Mouse (Mus musculus): ENCODE measurements around the gene Gm10643.

Gm10643 gene

DNA sequence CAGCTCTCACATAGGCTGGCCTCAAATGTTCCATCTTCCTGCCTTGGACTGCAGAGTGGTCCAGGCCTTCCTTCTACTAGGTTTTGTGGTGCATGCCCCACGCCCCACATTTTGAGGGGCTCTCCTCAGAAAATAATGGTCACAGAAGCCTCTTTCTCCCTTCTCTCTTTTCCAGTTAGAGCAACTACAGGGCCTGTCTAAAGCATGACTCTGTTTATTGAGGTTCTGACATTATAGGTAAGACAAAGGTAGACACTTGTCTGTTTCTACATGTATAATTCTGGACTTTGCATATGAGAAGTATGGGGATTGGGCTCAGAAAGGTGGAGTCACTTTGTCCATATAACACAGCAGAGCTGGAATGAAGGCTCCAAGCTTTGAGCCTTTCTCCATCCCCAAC lies at the start of gene Gm10643:
Gene Gm10643, minus strand, starts transcription at position 101 of the 400 bp plus-strand sequence.
- DNase-seq: peak; percentile 27

DNA sequence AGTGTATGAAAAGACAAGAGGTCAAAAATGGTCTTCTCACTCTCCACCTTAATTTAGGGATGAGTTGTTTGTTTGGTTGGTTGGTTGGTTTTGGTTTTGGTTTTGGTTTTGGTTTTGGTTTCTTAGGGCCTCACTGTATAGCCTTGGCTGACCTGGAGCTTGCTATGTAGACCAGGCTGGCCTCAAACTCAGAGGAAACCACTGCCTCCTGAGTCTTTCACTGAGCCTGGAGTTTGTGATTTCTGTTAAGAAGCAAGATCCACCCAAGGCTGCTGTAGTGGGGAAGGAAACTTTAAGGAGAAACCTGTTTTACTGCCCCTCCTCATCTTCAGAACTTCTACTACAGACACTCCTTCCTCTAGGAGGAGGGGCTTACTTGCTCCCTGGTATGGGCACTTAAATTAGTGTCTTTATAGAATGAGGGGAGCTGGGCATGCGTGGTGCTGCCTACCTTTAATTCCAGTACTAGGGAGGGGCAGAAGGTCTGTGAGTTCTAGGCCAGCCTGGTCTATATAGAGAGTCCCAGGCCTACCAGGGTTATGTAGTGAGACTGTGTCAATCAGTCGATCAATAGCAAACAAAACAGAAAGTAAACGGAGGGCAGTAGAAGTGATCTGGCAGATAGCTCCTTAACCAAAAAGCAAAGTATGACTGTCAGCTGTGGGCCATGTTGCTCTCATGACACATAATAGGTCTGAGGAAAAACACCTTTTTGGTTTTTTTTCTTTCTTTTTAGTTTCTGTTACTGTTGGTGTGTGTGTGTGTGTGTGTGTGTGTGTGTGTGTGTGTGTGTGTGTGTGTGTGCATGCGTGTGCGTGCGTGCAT lies 41.5 kb upstream of the Gm10643 start:
- DNase-seq: no peak

GRCm38 (mm10) chr8:84105676-84106075 lies 40.7 kb upstream of the Gm10643 start:
- DNase-seq: no peak

GRCm38 (mm10) chr8:84104697-84105609 lies 40.0 kb upstream of the Gm10643 start, which contains the start of gene Dcaf15:
Dcaf15 (minus strand) TSS chr8:84104768.
- peak; percentile 100 for DNase-seq

DNA sequence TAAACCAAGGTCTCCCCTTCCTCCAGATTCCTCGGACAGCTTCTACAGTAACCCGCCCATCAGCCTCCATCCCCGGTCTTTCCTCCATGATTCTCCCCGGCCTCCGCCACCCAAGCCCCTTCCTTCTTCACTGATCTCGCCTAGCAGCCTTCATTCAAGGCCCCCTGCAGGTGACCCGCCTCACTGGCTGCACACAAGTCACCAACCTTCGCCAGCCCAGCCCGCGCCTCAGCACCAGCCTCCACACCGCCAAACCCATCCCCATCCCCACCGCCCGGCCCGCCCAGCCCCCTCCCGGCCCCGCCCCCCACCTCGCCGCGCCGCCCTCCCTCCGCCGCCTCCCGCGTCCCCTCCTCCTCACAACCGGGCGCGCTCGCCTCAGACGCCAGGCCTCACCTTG lies 39.3 kb upstream of the Gm10643 start:
- DNase-seq: peak; percentile 66

GRCm38 (mm10) chr8:84103601-84104000 lies 38.7 kb upstream of the Gm10643 start:
- DNase-seq: peak; percentile 58

- no peak for DNase-seq
Observed at GRCm38 (mm10) chr8:84101476-84102270, 36.7 kb upstream of the Gm10643 start.

DNA sequence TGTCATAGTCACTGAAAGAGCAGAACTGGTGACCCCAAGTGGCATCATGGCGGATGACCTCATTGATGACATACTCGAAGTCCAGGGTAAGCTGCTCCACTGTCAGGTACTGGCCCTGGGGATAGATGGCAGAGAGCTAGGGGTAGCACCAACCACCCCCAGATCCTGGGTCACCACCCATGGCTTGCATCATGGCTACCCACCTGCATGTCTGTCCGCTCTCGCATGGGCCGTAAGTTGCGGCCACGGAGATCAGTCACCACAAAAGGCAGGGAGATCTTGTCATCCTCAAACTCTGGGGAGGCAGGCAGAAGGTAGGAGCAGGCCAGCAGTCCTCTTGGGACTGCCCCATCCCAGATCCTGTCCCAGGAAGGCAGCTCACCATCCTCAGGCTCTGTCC lies 33.4 kb upstream of the Gm10643 start:
- DNase-seq: no peak

DNA sequence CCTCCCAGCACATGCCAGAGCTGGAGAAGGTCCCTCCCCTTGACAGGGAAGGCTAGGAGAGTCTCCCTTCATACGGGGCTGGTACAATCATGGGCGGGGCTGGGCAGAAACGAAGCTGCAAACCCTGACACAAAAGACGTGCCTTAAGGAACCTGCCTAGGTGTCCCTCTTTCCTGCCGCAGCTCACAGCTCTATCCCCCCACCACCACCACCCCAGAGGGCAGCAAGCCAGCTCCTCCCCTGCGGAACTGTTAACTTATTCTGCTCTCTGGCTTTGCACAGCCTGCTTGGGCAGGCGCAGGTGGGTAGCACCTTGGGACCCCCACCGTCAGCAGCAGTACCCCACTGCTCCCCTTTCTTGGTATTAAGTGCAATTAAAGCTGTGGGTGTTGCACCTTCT lies 31.1 kb upstream of the Gm10643 start:
- DNase-seq: no peak

- DNase-seq: no peak
Observed at GRCm38 (mm10) chr8:84090585-84090984, 25.6 kb upstream of the Gm10643 start.

- DNase-seq: no peak
Observed at GRCm38 (mm10) chr8:84089277-84089676, 24.3 kb upstream of the Gm10643 start.

DNA sequence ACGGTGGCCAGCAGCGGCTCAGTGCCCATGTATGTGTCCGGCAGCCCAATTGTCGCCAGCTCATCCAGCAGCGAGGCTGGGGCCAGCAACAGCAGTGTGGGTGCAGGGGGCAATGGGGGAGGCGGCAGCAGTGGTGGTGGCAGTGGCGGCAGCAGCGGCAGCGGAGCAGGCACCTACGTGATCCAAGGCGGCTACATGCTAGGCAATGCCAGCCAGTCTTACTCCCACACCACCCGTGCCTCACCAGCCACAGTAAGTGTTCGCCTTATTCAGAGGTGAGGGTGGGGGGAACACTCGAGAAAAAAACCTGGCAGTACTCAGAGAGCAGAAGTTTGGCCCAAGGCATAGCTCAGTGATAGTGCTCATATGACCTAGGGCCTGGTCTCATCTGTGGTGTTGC lies 22.9 kb upstream of the Gm10643 start:
- DNase-seq: no peak

DNA sequence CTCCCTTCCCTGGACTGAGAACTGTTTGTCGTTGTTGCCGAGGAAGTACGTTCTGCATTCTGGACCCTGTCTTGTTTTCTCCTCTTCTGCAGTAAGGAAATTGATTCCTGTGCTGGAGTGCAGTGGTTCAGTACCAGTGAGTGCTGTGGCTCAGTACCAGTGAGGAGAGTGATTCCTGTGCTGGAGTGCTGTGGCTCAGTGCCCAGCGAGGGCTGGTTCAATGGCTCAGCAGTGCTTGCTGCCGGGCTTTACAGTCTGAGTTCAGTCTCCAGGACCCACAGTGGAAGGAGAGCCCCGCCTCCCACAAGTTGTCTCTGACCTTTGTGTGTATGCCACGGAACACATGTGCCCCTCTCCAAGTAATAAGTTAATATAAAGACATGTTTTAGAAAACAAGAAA lies 22.2 kb upstream of the Gm10643 start:
- no peak for DNase-seq

DNA sequence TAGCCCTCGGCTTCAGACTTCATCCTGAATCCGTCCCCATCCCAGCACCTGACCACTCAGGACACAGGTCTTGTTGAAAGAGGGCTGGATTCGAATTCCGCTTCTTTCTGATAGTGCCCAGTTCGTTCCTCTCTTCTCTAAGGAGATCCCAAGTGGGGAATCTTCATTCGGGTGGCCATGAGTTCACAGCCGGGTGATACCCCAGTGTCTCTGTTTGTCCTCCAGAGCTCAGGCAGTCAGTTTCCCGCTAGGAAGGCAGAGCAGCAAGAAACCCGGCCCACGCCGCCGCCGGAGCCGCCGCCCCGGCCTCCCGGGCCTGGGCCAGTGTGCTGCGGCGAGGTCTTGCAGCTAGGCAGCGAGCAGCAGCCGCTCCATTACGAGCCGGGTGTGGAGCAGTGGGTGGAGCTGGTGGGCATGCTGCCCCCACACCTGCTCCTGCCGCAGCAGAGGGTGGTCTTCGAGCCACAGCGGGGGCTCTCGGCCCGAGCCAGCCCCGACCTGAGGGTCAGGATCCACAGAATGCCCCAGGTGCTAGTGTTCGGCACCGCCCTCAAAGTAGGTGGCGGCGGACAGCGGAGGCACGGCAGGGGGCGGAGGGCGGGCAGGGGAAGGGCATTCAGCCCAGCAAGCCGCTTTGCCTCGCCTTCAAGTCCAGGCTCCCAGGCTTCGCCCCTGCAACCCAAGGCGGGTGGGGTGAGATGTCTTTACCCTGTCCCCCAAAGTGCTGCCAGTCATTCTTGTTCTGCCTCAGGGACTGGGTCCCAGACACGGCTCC lies 19.6 kb upstream of the Gm10643 start:
- no peak for DNase-seq

GRCm38 (mm10) chr8:84083829-84084241 lies 18.9 kb upstream of the Gm10643 start:
- no peak for DNase-seq

DNA sequence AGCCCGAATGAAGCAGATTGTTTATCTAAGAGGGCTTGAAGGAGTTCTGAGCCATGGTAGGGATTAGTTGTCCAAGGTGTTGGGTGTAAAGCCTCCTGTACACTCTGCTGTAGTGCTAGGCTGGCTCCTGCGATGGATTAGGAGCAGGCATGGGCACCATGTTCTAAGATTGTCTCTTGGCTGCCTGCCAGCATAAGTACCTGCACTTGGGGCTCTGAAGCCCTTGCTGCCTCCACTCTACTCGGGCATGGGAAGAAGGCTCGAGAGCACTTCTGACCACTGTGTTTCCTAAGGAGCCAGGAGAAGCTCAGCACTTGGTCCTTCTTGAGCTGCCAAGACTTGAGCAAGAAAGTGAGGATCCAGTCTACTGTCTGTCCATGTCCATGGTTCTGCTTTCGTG lies 14.3 kb upstream of the Gm10643 start:
- DNase-seq: no peak

DNA sequence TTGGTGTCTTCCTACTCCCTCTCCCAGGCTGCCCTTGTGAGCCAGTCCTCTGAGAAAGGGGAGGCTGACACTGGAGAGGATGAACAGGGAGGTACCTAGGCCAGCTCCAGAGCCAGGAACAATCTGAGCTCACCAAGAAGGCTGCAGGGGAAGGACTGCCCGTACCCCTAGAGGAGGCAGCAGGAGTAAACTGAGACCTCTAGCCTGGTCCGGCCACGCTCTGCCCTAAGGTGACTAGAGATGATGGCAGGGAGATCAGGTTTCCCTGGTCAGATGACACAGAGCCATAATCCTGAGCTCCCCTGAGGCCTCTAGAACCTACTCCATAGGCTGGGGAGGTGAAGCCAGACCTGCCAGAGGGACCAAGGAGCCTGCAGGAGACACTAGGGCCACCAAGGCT lies 11.9 kb upstream of the Gm10643 start:
- no peak for DNase-seq

DNA sequence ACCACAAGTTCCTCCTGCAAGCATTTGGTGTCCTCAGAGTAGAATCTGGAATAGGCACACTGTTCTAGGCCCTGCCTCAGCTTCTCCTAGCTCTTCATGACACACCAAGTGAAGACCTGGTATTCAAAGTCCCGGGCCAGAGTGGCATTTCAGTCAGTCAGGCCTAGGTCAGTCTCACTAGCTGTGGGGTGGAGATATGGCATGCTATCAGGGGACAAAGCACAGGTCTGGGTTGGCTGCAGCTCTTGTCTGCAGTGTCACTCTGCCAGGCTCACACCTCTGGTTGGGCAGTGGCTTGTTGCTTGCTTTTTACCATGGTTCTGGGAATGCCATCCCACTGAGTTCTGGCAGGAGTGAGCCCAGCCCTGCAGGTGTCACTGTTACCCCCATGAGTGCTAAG lies 11.5 kb upstream of the Gm10643 start:
- no peak for DNase-seq

GRCm38 (mm10) chr8:84073230-84073976 lies 8.5 kb upstream of the Gm10643 start:
- DNase-seq: no peak

DNA sequence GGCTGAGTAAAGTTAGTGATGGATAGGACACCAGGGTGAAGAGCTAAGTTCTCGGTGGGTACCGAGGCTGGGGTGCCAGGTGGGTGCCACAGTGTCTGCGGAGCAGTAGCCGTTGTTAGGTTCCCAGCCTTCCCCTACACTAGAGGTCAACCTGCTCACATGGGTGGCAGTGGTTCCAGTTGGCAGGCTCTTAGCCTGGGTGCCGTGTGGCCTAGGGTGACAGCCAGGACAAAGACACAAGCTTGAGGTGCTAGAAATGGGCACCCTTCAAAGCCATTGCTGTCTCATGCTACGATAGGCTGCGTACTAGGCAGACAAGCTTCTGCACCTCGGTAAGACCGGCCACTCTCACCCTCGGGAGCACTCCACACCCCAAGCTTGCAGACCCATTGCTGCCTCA lies 7.4 kb upstream of the Gm10643 start:
- no peak for DNase-seq

DNA sequence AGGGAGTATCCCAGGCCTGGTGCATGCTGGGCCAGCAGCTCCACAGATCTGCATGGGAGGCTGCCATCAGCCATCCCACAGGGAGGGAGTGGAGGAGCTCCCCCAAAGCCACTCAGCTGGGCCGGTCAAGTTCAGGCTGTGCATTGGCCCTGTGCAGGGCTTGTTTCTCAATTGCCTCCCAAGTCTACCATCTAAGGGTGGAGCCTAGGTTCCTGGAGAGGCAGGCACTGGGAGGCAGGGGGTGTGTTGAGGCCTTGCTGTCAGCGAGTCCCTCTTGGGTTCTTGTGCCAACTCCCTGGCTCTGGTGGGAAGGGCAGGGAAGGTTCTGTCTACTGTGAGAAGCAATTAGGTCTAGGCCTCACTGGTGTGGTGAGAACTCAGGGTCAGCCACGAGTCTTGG lies 7.0 kb upstream of the Gm10643 start:
- no peak for DNase-seq

Measured in cerebellum, adult 9-10 months (tissue).